Mouse (Mus musculus) forebrain, embryonic 12.5 days (tissue): ENCODE results near the gene Shroom3. TPM values are rescaled to one million over a fixed set of nuclear protein-coding genes. Genes with fewer than 3 reads are reported as not detected.
A peak's percentile ranks its signal among the peaks of the same experiment; 100 is the strongest.

Experiments
- ATAC-seq: fragments of 200-750 bp; cut with Nextera tagmentation; 2 replicates; pipeline ENCODE4 v1.8.0; 2017; ENCODE audit warnings: moderate TSS enrichment; ENCODE audit not compliant: low FRiP score
- H3K27ac ChIP-seq: fragments of 300-500 bp; sonication (generic); 2 replicates; pipeline ENCODE4 v1.5.1; 2016; ENCODE audit warnings: mild to moderate bottlenecking
- H3K27me3 ChIP-seq: fragments of 300-500 bp; sonication (generic); 2 replicates; pipeline ENCODE4 v1.6.1; 2016; ENCODE audit warnings: mild to moderate bottlenecking
- H3K36me3 ChIP-seq: fragments of 300-500 bp; sonication (generic); replicated peaks from 2 replicates; pipeline ENCODE4 v1.6.1; 2016; ENCODE audit warnings: mild to moderate bottlenecking
- H3K4me1 ChIP-seq: fragments of 300-500 bp; sonication (generic); 2 replicates; pipeline ENCODE4 v1.6.1; 2016
- H3K4me2 ChIP-seq: fragments of 300-500 bp; sonication (generic); 2 replicates; pipeline ENCODE4 v1.6.1; 2016; ENCODE audit warnings: mild to moderate bottlenecking, moderate library complexity
- H3K4me3 ChIP-seq: fragments of 300-500 bp; sonication (generic); replicated peaks from 2 replicates; pipeline ENCODE4 v1.5.1; 2016; ENCODE audit warnings: mild to moderate bottlenecking
- H3K9ac ChIP-seq: fragments of 300-500 bp; sonication (generic); 2 replicates; pipeline ENCODE4 v1.6.1; 2016; ENCODE audit warnings: mild to moderate bottlenecking
- H3K9me3 ChIP-seq: fragments of 300-500 bp; sonication (generic); 2 replicates; pipeline ENCODE4 v1.6.1; 2016
- WGBS: fragments of 180-500 bp; shearing (Covaris S2); methylation state at CpG from one replicate; pipeline ENCODE4 v1.1.7; 2016; 5-methylcytosine and 5-hydroxymethylcytosine counted together
- polyA plus RNA-seq: library from polyadenylated mRNA; unstranded; fragments of >200 nt; fragmentation: Nextera tagmentation; extraction: Ambion mirVana; gene quantifications from 2 replicates; pipeline ENCODE4 v1.2.1, GENCODE M21; 2016

Gene Shroom3
- polyA plus RNA-seq, 1 experiment from 2014 or later, result 6.6 TPM

DNA sequence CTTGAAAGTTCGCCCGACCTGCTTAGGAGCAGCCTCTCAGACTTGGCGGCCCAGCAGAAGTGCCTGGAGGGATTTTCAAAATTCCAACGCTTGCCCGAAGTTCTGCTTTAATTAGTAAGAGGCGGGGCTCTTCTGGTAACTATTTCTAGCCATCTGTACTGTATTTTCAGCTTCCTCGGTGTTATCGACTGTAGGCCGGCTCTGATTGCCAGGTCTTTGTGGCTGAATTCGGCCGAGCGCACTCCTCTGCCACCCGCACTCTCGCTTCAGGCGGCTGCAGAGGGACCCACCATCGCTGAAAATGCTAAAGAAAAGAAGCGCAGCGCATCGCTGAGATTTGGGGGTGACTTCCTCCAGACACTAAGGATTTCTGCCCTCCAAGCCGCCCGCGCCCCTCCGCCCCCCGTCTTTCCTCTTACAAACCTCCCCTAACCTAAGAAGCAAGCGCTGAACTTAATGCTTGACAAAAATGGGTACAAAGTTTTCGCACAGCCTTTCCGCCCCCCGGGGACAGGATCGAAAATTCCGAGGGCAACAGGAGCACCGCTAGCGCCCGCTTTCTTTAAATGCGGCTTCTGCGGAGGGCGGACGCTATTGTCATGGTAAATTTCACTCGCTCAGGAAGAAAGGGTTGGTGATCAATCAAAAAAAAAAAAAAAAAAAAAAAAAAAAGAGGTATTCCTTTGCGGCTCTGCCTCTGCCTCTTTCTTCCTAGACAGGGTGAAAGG is 450 bp upstream of the Shroom3 start:
- Histone ChIP-seq H3K27me3 (no peaks in the 10 kb centered on the region), H3K4me1 (peaks cover 20% of the 10 kb centered on the region), H3K9ac (peak overlapping the region; percentile 64), H3K4me3 (peak overlapping the region; percentile 56), H3K36me3 (no peaks in the 10 kb centered on the region), H3K9me3 (no peaks in the 10 kb centered on the region), H3K27ac (peak overlapping the region; percentile 81), H3K4me2 (peak overlapping the region; percentile 84)
- WGBS, result under 1% methylated on average over 39 of the region's 39 CpGs
- peak; percentile 71; the same call in 1 of the 2 replicates for ATAC-seq

DNA sequence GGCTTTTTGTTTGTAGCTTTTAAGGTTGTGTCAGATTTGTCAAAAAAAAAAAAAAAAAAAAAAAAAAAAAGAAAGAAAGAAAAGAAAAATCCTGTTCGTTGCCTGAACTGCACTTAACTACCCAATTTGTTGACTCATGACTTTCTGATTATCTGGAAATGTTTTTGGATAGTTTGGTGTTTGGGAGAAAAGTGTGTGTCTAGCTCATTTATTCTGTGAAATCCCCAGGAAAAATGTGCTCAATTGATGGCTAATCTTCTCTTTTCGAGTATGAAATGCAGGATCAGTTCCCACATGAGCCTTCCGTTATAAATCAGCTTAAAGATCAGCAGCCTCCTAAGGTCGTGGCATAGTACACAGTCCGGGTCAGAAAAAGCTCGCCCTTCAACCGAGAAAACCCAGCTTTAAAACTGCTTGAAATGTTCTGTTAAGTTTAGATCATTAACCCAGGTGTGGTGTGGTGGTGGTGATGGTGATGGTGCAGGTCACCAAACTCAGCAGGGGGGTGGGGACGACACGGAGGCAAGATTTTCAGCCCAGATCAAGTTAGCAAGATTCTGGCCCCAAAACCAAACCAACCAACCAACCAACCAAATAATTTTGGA is 738 bp downstream of the Shroom3 start:
- no peak overlapping the region for H3K27ac ChIP-seq
- peaks cover 20% of the 10 kb centered on the region for H3K4me1 ChIP-seq

DNA sequence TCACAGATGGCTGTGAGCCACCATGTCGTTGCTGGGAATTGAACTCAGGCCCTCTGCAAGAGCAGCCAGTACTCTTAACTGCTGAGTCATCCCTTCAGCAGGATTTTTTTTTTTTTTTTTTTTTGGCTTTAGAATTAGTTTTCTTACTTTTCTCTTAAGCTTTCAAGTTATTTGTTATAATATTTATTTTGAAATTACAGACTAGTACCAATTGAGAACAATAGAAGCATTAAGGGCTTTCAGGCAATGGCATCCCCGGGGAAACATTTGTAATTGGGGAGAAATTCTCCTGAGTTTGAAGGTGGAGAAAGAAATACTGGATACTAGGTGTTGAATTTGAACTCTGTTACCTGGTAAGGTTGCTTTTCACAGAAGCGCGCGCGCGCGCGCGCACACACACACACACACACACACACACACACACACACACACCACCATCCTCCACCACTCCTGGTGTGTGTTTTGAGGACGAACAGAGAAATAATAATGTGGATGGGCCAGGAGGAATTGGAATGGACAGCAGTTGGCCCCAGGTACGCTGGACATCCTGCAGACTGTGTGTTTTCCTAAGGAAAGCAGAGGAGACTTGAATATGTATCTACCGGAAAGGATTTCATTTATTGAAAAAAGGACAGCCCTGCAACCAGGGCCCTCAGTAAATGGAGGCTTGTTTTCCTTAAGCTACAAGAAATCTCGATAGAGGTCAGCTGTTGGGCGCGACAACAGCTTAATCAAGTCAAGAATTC is 1.7 kb downstream of the Shroom3 start:
- Histone ChIP-seq H3K4me3 (no peak overlapping the region), H3K27me3 (no peaks in the 10 kb centered on the region), H3K36me3 (no peaks in the 10 kb centered on the region; the same call in 1 of the 2 replicates), H3K4me2 (peak overlapping the region; percentile 84), H3K9ac (no peak overlapping the region), H3K27ac (no peak overlapping the region), H3K9me3 (no peaks in the 10 kb centered on the region), H3K4me1 (peaks cover 20% of the 10 kb centered on the region)
- ATAC-seq, result no peak
- WGBS, result 88% methylated on average over 16 of the region's 16 CpGs

More for the DNA sequence above, 738 bp downstream of the Shroom3 start:
- Histone ChIP-seq H3K9me3 (no peaks in the 10 kb centered on the region), H3K4me3 (peak overlapping the region; percentile 56), H3K4me2 (peak overlapping the region; percentile 84), H3K27me3 (no peaks in the 10 kb centered on the region), H3K9ac (peak overlapping the region; percentile 64; the same call in 1 of the 2 replicates), H3K36me3 (no peaks in the 10 kb centered on the region; the same call in 1 of the 2 replicates)
- no peak for ATAC-seq
- WGBS, result 9% methylated on average over 9 of the region's 9 CpGs

DNA sequence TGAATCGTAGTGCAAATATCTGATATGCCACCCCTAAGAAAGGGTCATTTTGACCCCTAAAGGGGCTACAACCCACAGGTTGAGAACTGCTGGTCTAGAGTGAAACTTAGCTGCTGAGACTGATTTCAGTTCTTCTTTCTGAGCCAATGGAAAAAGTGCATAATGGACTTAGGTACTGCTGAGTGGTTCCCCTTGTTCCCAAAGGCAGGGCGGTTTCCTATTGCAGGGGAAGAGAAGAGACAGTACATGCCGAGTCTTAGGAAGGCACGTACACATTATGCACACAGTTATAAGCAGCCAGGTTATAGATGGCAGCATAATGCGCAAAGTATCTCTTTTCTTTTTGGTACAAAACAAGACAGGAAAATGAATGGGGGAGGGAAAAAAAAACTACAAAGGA is 4.9 kb downstream of the Shroom3 start:
- Histone ChIP-seq H3K9me3 (no peaks in the 10 kb centered on the region), H3K4me1 (peaks cover 17% of the 10 kb centered on the region), H3K9ac (no peak overlapping the region), H3K27ac (no peak overlapping the region), H3K36me3 (no peaks in the 10 kb centered on the region; the same call in 1 of the 2 replicates), H3K4me3 (no peak overlapping the region), H3K27me3 (no peaks in the 10 kb centered on the region), H3K4me2 (no peak overlapping the region)
- 79% methylated on average over 5 of the region's 5 CpGs for WGBS
- ATAC-seq, result no peak

DNA sequence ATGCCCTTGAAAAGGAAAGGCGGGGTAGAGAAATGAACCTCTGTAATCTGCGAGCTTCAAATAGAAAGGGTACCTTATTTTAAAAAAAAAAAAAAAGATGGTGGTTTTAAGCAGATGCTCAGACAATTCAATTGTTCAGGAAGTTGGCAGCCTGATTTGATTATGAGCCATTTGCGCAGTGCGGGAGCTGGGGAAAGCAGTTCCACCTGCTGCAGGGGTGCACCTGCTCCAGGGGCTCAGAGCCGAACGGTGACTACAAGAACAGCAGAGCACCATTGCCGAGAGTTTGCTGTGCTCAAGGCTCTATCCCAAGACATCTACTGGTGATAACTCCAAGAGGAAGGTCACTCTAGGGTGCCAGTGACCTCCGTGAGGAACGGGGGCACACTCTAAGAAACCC is 5.3 kb downstream of the Shroom3 start:
- Histone ChIP-seq H3K27me3 (no peaks in the 10 kb centered on the region), H3K36me3 (no peaks in the 10 kb centered on the region; the same call in 1 of the 2 replicates), H3K27ac (no peak overlapping the region), H3K4me2 (no peak overlapping the region), H3K4me1 (peaks cover 14% of the 10 kb centered on the region), H3K9ac (no peak overlapping the region), H3K9me3 (no peaks in the 10 kb centered on the region), H3K4me3 (no peak overlapping the region)
- 88% methylated on average over 9 of the region's 9 CpGs for WGBS
- ATAC-seq, result no peak

DNA sequence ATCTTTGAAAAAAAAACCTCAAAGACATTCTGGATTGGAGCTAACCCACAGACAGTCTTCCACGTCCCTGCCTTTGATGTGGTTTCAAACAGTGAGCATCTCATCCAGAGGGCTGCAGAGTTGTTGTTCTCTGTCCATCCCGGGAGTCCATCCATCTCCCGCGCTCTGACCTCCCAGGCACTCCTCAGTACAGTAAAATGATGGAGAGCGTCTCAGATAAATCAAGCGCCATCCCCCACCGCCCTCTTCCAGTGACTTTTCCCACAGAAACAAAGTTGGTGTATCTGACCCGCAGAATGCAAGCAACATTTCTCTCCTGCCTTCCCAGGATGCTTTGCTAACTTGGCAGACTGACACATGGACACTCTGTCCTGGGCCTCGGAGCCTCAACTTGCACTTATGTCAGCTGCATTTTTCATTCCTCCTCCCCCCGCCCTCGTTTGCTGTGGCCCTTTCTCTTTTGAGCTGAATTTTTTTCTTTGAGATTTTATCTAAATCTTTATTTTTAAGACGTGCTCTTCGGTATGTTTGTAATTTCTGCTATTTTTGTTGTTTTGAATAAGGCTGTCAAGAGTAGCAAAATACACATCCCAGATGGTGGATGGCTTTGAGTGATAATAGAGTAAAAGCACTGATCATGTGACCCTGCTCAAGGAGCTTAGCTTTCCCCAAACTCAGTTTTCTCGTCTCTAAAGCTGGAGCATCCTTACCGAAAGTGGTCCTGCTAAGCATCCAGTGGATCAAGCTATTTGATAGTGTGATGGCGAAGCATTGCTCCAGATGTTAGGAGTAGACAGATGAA is 9.2 kb downstream of the Shroom3 start:
- ATAC-seq, result no peak
- no peaks in the 10 kb centered on the region for H3K9me3 ChIP-seq
- WGBS, result 78% methylated on average over 16 of the region's 16 CpGs
- H3K4me3 ChIP-seq, result no peak overlapping the region
- no peak overlapping the region for H3K27ac ChIP-seq
- H3K27me3 ChIP-seq, result no peaks in the 10 kb centered on the region
- H3K9ac ChIP-seq, result no peak overlapping the region
- no peaks in the 10 kb centered on the region; the same call in 1 of the 2 replicates for H3K36me3 ChIP-seq
- H3K4me1 ChIP-seq, result peaks cover 4% of the 10 kb centered on the region; the same call in 1 of the 2 replicates
- H3K4me2 ChIP-seq, result no peak overlapping the region

DNA sequence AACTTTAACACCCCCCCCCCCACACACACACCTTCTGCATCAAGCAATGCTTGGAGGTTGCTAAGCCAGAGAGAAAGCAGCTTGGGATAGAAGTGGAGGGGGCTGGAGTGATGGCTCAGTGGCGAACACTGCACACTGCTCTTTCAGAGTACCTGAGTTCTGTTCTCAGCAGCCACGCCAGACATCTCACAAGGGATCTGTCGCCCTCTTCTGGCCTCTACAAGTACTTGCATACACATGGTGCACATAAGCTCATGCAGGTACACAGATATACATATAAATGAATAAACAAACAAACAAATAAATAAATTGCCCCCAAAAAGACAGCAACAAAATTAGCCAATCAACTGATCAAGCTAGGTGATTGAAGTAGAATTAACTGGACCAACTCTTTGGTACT is 10.5 kb downstream of the Shroom3 start:
- H3K9me3 ChIP-seq, result no peaks in the 10 kb centered on the region
- WGBS, result 94% methylated on average over 3 of the region's 3 CpGs
- no peak for ATAC-seq

DNA sequence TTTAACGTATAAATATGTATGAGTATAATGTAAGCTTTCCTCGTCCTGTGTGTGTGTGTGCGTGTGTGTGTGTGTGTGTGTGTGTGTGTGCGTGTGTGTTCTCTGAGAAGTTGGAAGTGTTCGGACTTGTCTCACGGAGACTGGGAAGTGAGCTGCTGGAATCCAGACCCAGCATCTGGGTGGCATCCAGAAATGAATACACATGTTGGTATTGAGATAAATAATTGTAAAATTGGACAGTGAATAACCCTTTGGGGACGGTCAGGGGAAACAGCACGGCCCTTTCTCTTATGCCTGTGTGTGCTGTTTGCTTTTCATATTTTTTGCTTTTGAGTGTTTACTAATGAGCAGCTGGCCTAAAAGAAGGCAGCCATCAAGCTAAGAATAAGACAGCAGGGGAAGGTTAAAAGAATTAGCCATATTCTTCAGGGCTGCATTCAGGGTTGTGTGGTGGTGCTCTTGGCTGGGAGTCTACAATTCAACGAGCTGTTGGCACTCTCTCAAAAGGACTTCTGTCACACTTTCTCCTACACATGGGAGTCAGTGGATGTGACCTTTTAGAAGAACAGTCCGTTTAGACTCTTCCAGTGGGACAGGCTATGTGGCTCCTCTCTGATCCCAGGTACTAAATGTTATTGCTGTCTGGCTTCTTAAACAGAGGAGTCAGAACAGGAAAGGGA is 11.2 kb downstream of the Shroom3 start:
- Histone ChIP-seq H3K9me3 (no peaks in the 10 kb centered on the region), H3K4me3 (no peak overlapping the region), H3K9ac (no peak overlapping the region), H3K4me1 (peaks cover 20% of the 10 kb centered on the region), H3K27me3 (no peaks in the 10 kb centered on the region), H3K27ac (no peak overlapping the region), H3K4me2 (no peak overlapping the region), H3K36me3 (no peaks in the 10 kb centered on the region; the same call in 1 of the 2 replicates)
- ATAC-seq, result no peak
- 57% methylated on average over 10 of the region's 10 CpGs for WGBS

More for the DNA sequence above, 10.5 kb downstream of the Shroom3 start:
- Histone ChIP-seq H3K27me3 (no peaks in the 10 kb centered on the region), H3K9ac (no peak overlapping the region), H3K27ac (no peak overlapping the region), H3K4me2 (no peak overlapping the region), H3K4me1 (peaks cover 12% of the 10 kb centered on the region), H3K4me3 (no peak overlapping the region), H3K36me3 (no peaks in the 10 kb centered on the region; the same call in 1 of the 2 replicates)

DNA sequence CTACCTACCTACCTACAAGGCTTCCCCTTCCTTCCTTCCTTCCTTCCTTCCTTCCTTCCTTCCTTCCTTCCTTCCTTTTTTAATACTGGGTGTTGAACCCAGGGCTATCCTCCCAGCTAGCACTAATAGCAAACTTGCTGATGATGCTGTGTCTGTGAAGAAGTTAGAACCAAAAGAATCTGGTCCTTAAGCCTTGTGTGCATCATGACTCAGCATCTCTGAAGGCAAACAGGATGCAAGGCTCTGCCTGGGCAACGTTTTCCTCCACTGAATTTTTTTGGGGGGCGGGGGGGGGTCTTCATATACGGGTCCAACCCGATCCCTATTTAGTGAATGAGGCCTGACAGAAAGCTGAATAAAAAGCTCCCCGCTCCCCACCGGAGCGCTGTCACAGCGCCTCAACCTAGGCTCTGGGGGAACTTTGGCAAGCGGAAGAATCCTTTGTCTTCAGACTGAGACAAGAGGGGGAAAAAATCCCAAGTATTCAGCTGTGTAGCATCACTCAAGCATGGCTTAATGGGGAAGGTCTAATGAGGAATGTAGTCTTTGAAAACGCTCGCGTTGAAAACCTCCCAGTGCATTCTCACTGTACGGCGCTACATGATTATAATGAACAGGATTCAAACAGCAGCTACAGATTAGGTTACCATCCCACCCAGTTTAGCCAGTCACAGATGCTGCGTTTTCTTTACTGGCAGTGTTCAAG is 15.0 kb downstream of the Shroom3 start:
- Histone ChIP-seq H3K4me2 (peak overlapping the region; percentile 55), H3K36me3 (no peaks in the 10 kb centered on the region), H3K27me3 (no peaks in the 10 kb centered on the region), H3K9me3 (no peaks in the 10 kb centered on the region), H3K4me3 (peak overlapping the region; percentile 31), H3K4me1 (peaks cover 25% of the 10 kb centered on the region), H3K9ac (peak overlapping the region; percentile 25; the same call in 1 of the 2 replicates), H3K27ac (peak overlapping the region; percentile 84)
- ATAC-seq, result peak; percentile 90
- under 1% methylated on average over 15 of the region's 15 CpGs for WGBS

DNA sequence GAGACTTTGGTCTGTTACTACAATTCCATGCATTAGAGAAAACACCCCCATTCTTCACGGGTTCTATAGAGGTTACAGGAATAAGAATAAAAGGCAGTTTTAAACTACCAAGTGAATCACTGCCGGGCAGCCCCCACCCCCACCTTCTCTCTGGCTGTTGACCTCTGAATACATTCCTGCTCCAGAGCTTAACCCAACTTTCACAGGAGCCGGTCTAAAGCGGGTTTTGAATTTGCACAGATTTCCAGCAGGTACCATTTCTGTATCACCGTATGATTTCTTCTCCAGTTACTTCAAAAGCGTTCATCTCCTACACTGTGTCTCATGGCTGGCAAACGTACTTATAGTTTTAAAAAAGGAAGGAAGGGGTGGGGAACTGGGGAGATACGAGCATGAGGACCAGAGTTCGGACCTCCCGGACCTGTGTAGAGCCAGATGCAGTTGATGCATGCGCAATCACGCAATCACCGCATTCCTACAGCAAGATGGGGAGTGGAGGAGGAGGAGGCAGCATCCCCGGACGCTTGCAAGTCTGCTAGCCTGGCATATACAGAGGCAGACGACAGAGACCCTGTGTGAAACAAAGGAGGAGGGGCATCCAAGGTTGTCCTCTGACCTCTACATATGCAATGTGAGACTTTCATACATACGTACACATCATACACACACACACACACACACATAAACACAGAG is 15.7 kb downstream of the Shroom3 start:
- Histone ChIP-seq H3K4me1 (peaks cover 25% of the 10 kb centered on the region), H3K9ac (peak overlapping the region; percentile 43; the same call in 1 of the 2 replicates), H3K4me2 (peak overlapping the region; percentile 55), H3K36me3 (no peaks in the 10 kb centered on the region), H3K27me3 (no peaks in the 10 kb centered on the region), H3K9me3 (no peaks in the 10 kb centered on the region), H3K27ac (peak overlapping the region; percentile 84), H3K4me3 (peak overlapping the region; percentile 31)
- 2% methylated on average over 17 of the region's 17 CpGs for WGBS
- peak; percentile 70 for ATAC-seq
